Mouse (Mus musculus) left cerebral cortex, postnatal 14 days (tissue): ENCODE data around the gene Znrf1. TPM values are rescaled to one million over a fixed set of nuclear protein-coding genes. Genes with fewer than 3 reads are reported as not detected.

Source experiments
- DNase-seq, 2 experiments: peaks; one replicate each; pipeline ENCODE4 v3.0.0; 2021 to 2022; ENCODE audit warnings: low spot score in 2 of 2, mixed read lengths in 1 of 2
- intact Hi-C: fragments of 180-260 bp; cut with DNase I; formaldehyde crosslinking; loops from one replicate; pipeline ENCODE4 v1.15.1; 2025
- total RNA-seq, 2 experiments: library from RNA; stranded (reverse); gene quantifications; 2 replicates each; pipeline ENCODE4 v1.2.3; 2021

Znrf1 gene
- total RNA-seq, 2 experiments from 2014 or later: 157 to 170 TPM

DNA sequence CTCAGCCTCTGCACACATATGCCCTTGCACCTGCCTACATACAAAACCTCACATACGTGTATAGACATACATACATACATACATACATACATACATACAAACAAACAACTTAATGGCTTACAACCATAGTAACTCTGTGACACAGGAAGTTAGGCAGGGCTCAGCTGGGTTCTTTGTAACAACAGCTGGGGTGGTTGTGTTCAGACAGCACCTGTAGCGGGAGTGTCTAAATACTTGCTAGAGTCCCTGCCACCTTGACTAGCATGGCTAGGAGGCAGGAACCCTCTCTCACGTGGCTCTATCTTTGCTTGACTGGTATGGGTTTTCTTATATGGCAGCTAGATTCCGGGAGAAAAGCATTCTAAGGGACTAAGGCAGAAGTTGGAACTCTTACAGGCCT lies 27.8 kb downstream of the Znrf1 start:
- DNase-seq: no peak
- intact Hi-C loops: no loop called here

GRCm38 (mm10) chr8:111564093-111564492 lies 28.2 kb downstream of the Znrf1 start:
- DNase-seq: no peak
- intact Hi-C loops: no loop called here

DNA sequence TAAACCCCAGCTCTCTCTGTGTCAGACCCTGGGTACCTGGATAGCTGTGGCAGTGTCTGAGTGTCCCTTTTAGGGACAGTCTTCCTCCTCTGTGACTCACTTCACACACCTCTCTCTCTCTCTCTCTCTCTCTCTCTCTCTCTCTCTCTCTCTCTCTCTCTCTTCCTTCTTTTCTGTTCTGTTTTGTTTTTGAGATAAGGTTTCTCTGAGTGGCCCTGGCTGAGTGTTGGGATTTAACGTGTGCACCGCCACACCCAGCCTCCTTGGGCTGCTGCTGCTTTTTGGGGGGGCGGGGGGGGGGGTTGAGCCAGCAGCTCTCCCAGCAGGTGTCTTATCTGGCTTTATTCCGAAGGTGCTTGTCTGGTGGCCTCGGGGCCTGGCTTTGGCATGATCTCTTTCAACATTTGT lies 29.9 kb downstream of the Znrf1 start:
- intact Hi-C loops: no loop called here
- no peak for DNase-seq

GRCm38 (mm10) chr8:111566326-111566725 lies 30.4 kb downstream of the Znrf1 start:
- no peak for DNase-seq
- intact Hi-C loops: no loop called here

GRCm38 (mm10) chr8:111567571-111567970 lies 31.7 kb downstream of the Znrf1 start:
- intact Hi-C loops: no loop called here
- no peak for DNase-seq

- no peak for DNase-seq
- intact Hi-C loops: no loop called here
These were observed 32.1 kb downstream of the Znrf1 start for GRCm38 (mm10) chr8:111568029-111568428.

DNA sequence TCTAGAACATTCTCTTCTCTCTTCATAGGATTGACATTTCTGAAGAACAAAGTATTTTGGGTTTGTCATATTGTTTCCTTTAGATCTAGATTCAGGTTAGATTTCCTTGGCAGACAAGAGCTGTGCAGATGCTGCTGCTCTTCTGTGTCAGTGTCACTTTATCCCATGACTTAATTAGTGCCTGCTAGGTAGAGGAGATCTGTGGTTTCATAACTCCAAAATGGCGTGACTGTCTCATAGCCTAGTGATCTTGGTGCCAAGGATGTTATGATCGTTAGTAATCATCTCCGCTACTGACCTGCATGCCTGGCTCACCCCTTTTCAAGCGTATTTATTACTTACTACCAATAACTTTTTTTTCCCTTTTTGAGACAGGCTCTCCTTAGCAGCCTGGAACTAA lies 34.0 kb downstream of the Znrf1 start:
- intact Hi-C loops: no loop called here
- DNase-seq: no peak

DNA sequence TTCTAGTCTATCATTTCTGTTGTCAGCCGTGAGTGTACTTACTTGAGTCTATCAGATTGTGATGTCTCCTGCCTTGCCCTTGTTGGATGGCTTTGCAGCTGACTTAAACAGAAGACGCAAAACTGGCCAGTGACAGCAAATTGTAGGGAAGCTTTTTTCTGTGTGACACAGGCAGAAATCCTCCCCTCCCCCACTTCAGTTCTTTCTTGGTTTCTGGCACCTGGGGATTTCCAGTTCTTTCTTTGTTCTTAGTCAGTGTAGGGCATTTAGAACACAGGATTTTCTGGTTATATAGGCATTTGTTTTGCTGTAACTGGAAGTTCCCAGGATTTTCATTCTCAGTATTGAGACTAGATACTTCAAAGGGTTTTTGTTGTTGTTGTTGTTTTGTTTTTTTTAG lies 34.5 kb downstream of the Znrf1 start:
- DNase-seq: no peak
- intact Hi-C loops: no loop called here

GRCm38 (mm10) chr8:111571661-111572060 lies 35.8 kb downstream of the Znrf1 start:
- no peak for DNase-seq

DNA sequence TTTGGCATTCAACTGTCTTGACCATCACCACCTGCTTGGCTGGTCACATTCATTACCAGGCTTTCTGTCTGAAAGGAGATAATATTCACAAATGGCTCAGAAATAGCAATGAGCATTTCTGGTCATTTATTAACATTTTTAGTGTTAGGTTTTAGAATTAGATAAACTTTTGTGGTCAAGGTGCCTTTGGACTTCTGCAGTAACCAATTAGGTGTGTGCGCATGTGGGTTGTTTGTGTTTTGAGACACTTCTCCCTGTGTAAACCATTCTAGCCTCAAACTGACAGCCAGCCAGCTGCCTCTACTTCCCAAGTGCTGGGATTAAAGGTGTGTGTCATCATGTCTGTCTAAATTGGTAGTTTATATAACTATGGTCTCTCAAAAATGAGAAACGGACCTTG lies 36.5 kb downstream of the Znrf1 start:
- intact Hi-C loops: no loop called here
- DNase-seq: no peak

More at GRCm38 (mm10) chr8:111571661-111572060, 35.8 kb downstream of the Znrf1 start:
- intact Hi-C loops: no loop called here

DNA sequence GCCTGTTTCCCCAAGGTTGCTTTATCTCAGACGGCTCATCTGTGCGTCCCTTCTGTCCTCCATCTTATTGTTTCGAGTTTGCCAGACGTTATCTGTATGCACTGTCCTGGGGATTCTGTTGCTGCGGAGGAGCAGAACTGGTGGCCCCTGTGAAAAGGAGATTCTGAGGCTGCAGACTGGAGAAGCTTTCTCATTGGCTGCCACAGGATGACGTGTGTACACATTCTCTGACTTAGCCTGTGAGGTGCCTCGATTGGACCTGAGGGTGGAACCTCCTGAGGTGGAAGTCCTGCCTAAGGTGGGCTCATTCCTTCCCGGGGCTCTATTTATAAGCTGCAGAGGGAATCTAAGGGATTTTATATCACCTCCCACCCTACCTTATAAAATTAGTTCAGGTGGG lies 37.7 kb downstream of the Znrf1 start:
- intact Hi-C loops: no loop called here
- peak; percentile 56 to 66 for DNase-seq

GRCm38 (mm10) chr8:111574016-111574415 lies 38.1 kb downstream of the Znrf1 start:
- intact Hi-C loops: no loop called here
- no peak for DNase-seq

DNA sequence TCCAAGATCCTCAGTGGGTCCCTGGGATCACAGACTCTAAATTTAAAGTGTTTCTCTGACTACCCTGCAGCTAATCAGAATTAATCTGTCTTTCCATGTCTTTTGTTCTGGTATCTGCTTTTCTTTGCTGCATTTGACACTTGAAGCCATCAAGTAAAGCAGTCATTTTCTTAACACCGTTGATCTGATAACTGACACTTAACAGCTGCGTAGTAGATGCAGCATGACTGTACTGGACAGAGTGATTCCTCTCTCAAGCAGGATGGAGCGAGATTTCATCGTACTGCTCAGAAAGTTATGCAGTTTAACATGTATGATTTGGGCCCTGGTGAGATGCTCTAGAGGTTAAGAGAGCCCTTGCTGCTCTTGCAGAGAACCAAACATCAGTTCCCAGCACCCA lies 39.6 kb downstream of the Znrf1 start:
- intact Hi-C loops: no loop called here
- no peak for DNase-seq

GRCm38 (mm10) chr8:111576501-111576900 lies 40.6 kb downstream of the Znrf1 start:
- peak in 1 of 2 experiments; percentile 30 for DNase-seq
- intact Hi-C loops: no loop called here

- DNase-seq: no peak
- intact Hi-C loops: no loop called here
These were observed 42.1 kb downstream of the Znrf1 start for GRCm38 (mm10) chr8:111577880-111578533.

- no peak for DNase-seq
- intact Hi-C loops: no loop called here
These were observed 43.4 kb downstream of the Znrf1 start for GRCm38 (mm10) chr8:111579318-111579717.

GRCm38 (mm10) chr8:111580306-111580705 lies 44.4 kb downstream of the Znrf1 start:
- no peak for DNase-seq
- intact Hi-C loops: no loop called here

- intact Hi-C loops: no loop called here
- DNase-seq: no peak
These were observed 46.5 kb downstream of the Znrf1 start for GRCm38 (mm10) chr8:111582386-111582785.

DNA sequence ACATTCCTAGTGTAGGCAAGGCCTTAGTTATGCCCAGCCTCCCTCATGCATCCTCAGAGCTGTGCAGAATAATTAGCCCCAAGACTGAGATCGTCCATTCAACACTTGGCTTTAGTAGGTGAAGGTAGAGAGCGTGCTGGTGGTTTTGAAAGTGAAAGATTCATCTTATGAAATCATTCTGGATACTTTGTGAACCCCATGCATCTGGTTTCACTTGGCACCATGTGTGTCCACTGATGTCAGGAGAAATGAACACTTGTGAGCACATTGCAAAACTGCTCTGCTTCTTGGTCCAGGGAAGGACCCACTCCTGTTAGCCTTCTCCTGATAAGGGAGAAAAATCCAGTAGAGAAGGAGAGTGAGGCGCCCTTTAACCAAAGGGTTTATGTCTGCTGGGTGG lies 49.0 kb downstream of the Znrf1 start:
- intact Hi-C loops: no loop called here

DNA sequence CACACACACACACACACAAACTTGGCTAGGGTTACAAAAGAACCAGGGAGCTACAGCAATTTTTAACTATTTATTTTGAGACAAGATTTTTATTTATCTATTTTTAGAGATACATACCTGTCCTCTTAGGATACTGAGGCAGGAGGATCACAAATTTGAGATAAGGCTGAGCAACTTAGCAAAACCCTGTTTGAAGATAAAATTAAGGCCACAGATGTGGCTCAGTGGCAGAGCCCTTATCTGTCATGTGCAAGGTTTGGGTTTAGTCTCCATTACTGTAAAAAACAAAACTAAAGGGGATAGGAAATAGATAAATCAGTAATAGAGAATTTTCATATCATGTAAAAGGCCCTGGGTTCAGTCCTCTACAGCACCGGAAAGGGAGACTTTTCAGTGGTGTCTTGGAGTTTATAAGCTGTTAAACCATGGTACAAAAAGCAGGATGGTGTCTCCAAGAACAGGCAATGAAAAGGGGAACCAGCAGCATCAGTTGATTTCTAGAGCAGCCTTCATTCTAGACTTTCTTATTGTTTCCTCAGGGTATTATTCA lies 51.7 kb downstream of the Znrf1 start:
- intact Hi-C loops: no loop called here
- no peak for DNase-seq

More for the DNA sequence above, 49.0 kb downstream of the Znrf1 start:
- no peak for DNase-seq

DNA sequence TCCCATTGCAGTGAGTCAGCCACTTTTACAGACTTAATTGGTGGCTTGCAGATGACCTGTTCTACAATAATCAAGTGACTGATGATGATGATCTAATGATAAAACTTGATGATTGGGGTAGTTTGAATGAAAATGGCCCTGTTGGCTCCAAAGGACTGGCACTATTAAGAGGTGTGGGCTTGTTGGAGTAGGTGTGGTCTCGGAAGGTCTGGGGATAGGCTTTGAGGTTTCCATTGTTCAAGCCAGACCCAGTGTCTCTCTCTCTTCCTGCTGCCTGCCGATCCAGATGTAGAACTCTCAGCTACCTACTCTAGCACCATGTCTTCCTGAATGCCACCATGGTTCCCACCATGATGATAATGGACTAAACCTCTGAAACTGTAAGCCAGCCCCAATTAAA lies 52.4 kb downstream of the Znrf1 start:
- intact Hi-C loops: no loop called here
- no peak for DNase-seq

DNA sequence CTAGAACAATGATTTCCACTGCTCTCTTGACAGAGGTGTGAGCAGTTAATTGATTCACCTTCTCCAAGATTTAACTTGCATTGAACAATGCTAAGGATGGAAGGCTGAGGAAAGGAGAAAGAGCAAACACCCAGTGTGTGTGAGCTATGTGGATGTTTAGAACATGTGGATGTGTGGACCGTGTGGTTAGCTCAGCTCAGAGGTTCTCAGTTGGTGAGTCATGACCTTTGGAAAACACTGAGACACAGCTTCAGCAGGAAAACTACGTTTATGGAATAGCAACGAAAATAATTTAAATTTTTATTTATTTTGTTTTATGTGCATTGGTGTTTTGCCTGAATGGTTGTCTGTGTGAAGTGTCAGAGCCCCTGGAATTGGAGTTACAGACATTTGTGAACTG lies 54.3 kb downstream of the Znrf1 start:
- intact Hi-C loops: no loop called here
- no peak for DNase-seq
